Mouse (Mus musculus) E14TG2a.4 (cell line): ENCODE data around the gene Dctn5.

Experiments used
- H3K27me3 ChIP-seq: 2 replicates; pipeline ENCODE4 v1.6.1; 2014; ENCODE audit warnings: low read length, control low read depth; ENCODE audit not compliant: insufficient read depth
- H3K36me3 ChIP-seq: 2 replicates; pipeline ENCODE4 v1.6.1; 2014; ENCODE audit warnings: low read length, control low read depth; ENCODE audit not compliant: insufficient read depth
- H3K4me1 ChIP-seq: replicated peaks from 2 replicates; pipeline ENCODE4 v1.6.1; 2014; ENCODE audit warnings: low read depth, low read length, control low read depth
- H3K4me3 ChIP-seq: replicated peaks from 2 replicates; pipeline ENCODE4 v1.5.1; 2014; ENCODE audit warnings: mild to moderate bottlenecking, low read length
- H3K9me3 ChIP-seq: 2 replicates; pipeline ENCODE4 v1.6.1; 2014; ENCODE audit warnings: low read length, control low read depth
- CTCF ChIP-seq: conservative IDR thresholded peaks from 2 replicates; pipeline ENCODE4 v1.5.1; 2014; ENCODE audit warnings: low read length
- NANOG ChIP-seq: IDR thresholded peaks from 2 replicates; pipeline ENCODE4 v1.6.1; 2014; ENCODE audit warnings: borderline replicate concordance, low read length, mixed read lengths
- POU5F1 ChIP-seq: IDR thresholded peaks from 2 replicates; pipeline ENCODE4 v1.6.1; 2014; ENCODE audit warnings: low read length, borderline replicate concordance

Dctn5 gene

GRCm38 (mm10) chr7:122180720-122181119, 47.9 kb downstream of the Dctn5 start:
- Histone ChIP-seq H3K4me1 (peaks cover 4% of the 10 kb centered on the region), H3K27me3 (peaks cover 42% of the 10 kb centered on the region), H3K9me3 (no peaks in the 10 kb centered on the region), H3K36me3 (no peaks in the 10 kb centered on the region), H3K4me3 (no peak overlapping the region)
- no peak for TF ChIP-seq NANOG
- no peak for TF ChIP-seq CTCF
- no peak for TF ChIP-seq POU5F1

- Histone ChIP-seq H3K27me3 (peaks cover 33% of the 10 kb centered on the region), H3K4me1 (peaks cover 6% of the 10 kb centered on the region), H3K4me3 (no peak overlapping the region), H3K36me3 (no peaks in the 10 kb centered on the region), H3K9me3 (no peaks in the 10 kb centered on the region)
- TF ChIP-seq CTCF (no peak), POU5F1 (no peak), NANOG (no peak)
Measured at GRCm38 (mm10) chr7:122184569-122184968, 51.7 kb downstream of the Dctn5 start.

- H3K36me3 ChIP-seq, result no peaks in the 10 kb centered on the region
- peaks cover 18% of the 10 kb centered on the region for H3K4me1 ChIP-seq
- H3K9me3 ChIP-seq, result no peaks in the 10 kb centered on the region
- peak within 1 kb of the TSS; percentile 49 for H3K4me3 ChIP-seq
- H3K27me3 ChIP-seq, result peaks cover 25% of the 10 kb centered on the region
- TF ChIP-seq NANOG (no peak), CTCF (no peak), POU5F1 (no peak)
Measured at GRCm38 (mm10) chr7:122186043-122186442, 53.2 kb downstream of the Dctn5 start, which contains the start of gene Ern2. TSS of gene Ern2 (minus strand) at chr7:122186207.

- Histone ChIP-seq H3K9me3 (no peaks in the 10 kb centered on the region), H3K27me3 (0 out of 2 replicates have a peak, but pooled peaks cover 12% of the 10 kb centered on the region), H3K4me1 (peaks cover 27% of the 10 kb centered on the region), H3K36me3 (no peaks in the 10 kb centered on the region), H3K4me3 (no peak overlapping the region)
- peak; percentile 89 for TF ChIP-seq CTCF
- no peak for TF ChIP-seq NANOG
Measured at GRCm38 (mm10) chr7:122189484-122189883, 56.6 kb downstream of the Dctn5 start.

- TF ChIP-seq NANOG (no peak), CTCF (no peak), POU5F1 (no peak)
- peaks cover 21% of the 10 kb centered on the region for H3K4me1 ChIP-seq
Measured at GRCm38 (mm10) chr7:122191097-122191496, 58.3 kb downstream of the Dctn5 start.

GRCm38 (mm10) chr7:122193919-122194318, 61.1 kb downstream of the Dctn5 start:
- H3K36me3 ChIP-seq, result no peaks in the 10 kb centered on the region
- no peak for TF ChIP-seq POU5F1
- H3K4me1 ChIP-seq, result peaks cover 27% of the 10 kb centered on the region
- no peaks in the 10 kb centered on the region for H3K27me3 ChIP-seq
- H3K9me3 ChIP-seq, result peaks cover 9% of the 10 kb centered on the region
- no peak overlapping the region for H3K4me3 ChIP-seq

More at GRCm38 (mm10) chr7:122191097-122191496, 58.3 kb downstream of the Dctn5 start:
- Histone ChIP-seq H3K36me3 (no peaks in the 10 kb centered on the region), H3K9me3 (peaks cover 9% of the 10 kb centered on the region), H3K27me3 (0 out of 2 replicates have a peak, but pooled peaks cover 2% of the 10 kb centered on the region), H3K4me3 (peak overlapping the region; percentile 17)

GRCm38 (mm10) chr7:122196771-122197170, 63.9 kb downstream of the Dctn5 start:
- no peak overlapping the region for H3K4me3 ChIP-seq
- H3K9me3 ChIP-seq, result peaks cover 9% of the 10 kb centered on the region
- no peaks in the 10 kb centered on the region for H3K27me3 ChIP-seq
- TF ChIP-seq POU5F1 (no peak), NANOG (no peak), CTCF (no peak)
- peaks cover 12% of the 10 kb centered on the region for H3K4me1 ChIP-seq
- H3K36me3 ChIP-seq, result no peaks in the 10 kb centered on the region

- peaks cover 9% of the 10 kb centered on the region for H3K9me3 ChIP-seq
Measured at GRCm38 (mm10) chr7:122197306-122197705, 64.5 kb downstream of the Dctn5 start.

More at GRCm38 (mm10) chr7:122197306-122197705, 64.5 kb downstream of the Dctn5 start:
- no peaks in the 10 kb centered on the region for H3K36me3 ChIP-seq
- peaks cover 10% of the 10 kb centered on the region for H3K4me1 ChIP-seq
- no peak overlapping the region for H3K4me3 ChIP-seq
- no peaks in the 10 kb centered on the region for H3K27me3 ChIP-seq
- TF ChIP-seq NANOG (no peak), CTCF (peak; percentile 90), POU5F1 (no peak)
